Mouse (Mus musculus) effector memory CD4-positive, alpha-beta T cell, adult 5 months (primary cell): Measurements from ENCODE around the gene Rnf149. TPM values are rescaled to one million over a fixed set of nuclear protein-coding genes. Genes with fewer than 3 reads are reported as not detected.

Experiments used
- polyA plus RNA-seq: library from polyadenylated mRNA; unstranded; fragments of 100-300 nt; shearing (Covaris generic); gene quantifications from one replicate; pipeline ENCODE4 v1.2.1, GENCODE M21; 2017

Gene Rnf149
- 25.3 TPM for polyA plus RNA-seq

DNA sequence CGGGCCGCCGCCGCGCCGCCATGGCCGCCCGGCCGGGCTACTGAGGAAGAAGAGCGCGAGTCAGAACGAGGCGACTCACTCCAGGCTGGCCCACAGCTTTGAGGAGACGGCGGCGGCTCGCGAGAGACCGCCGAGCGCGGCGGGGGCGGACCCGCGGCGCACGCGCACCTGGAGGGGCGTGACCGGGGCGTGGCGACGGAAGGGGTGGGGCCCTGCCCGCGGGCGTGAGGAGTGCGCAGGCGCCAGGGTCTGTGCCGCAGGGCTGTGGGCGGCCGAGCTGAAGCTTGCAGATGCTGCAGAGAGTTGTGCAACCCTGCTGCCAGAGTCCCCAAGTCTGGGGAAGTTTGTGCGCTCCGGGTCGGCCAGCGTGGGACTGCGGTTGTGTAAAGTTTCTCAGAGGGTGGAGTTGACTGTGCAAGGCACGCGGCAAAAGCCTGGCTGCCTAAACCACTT lies at the start of gene Rnf149:
Gene Rnf149 (minus strand): TSS at position 153 of the 453 bp plus-strand sequence.

DNA sequence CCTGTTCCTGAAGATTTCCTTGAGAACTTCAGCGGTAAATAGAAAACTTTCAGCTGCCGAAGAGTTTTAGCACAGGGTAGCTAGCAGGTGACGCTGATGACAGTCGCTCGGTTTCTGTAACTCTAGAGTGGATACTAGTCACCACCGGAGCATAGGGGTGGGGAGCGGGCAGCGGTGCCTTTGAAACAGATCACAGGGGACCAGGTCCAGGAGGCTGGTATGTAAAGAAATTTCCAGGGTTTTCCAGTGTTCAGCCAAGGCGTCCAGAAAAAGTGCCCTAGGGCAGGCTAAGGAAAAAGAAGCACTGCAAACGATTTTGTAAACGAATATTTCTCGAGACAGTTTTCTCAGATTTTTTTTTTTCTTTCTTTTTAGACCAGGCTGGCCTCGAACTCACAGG lies 42.4 kb downstream of the Rnf149 start, which contains the start of gene Cnot11:
Gene Cnot11 (plus strand): TSS at position 162 of the 400 bp plus-strand sequence.

Other genes starting within 250 kb of the Rnf149 start
- 284 TPM for gene Rpl31, start 209.6 kb downstream of the Rnf149 start, polyA plus RNA-seq
- gene Tbc1d8, start 98.7 kb downstream of the Rnf149 start, polyA plus RNA-seq, result 0.47 TPM
- 29.9 TPM for gene Cnot11, start 42.4 kb downstream of the Rnf149 start, polyA plus RNA-seq
- gene Creg2, start 74.1 kb upstream of the Rnf149 start, polyA plus RNA-seq, result not detected
- not detected for gene Rfx8, start 143.6 kb upstream of the Rnf149 start, polyA plus RNA-seq
- gene Gm3646, start 227.9 kb upstream of the Rnf149 start, polyA plus RNA-seq, result not detected